10 mouse cellular contexts compared by ENCODE assay signal in genomic region chr2:23092216-23092615, GRCm38 (mm10). TPM values are rescaled to one million over a fixed set of nuclear protein-coding genes. Genes with fewer than 3 reads are reported as not detected.
A peak's percentile ranks its signal among the peaks of the same experiment; 100 is the strongest.
DNase-seq lines count a peak whose midpoint lies in the region; ATAC-seq and TF ChIP-seq lines count a peak whose summit lies in the region.
"Had no signal": no experiment of that assay in that cellular context is flagged by ENCODE, and none has a peak within 500 bp of the region (broad histone marks: within the 10 kb centered on the region; RNA-seq: fewer than 3 reads in every experiment).

No protein-coding gene starts in this region.

- H3K27me3 ChIP-seq in heart, adult 2 months (ENCODE audit: control insufficient read depth, insufficient read depth, low read length): no peaks in the 10 kb centered on the region
- no peaks in the 10 kb centered on the region for H3K27me3 ChIP-seq in heart, embryonic 11.5 days (ENCODE audit: control insufficient read depth, insufficient read depth, low read length)
- H3K27me3 ChIP-seq in splenic B cell, adult 2 months (ENCODE audit: control insufficient read depth, insufficient read depth, low read length, poor library complexity, severe bottlenecking): no peaks in the 10 kb centered on the region
- H3K27me3 ChIP-seq: embryonic facial prominence, embryonic 12.5 days; limb, embryonic 13.5 days had no signal

- intact Hi-C loops in heart, adult 2 months (cut with DNase I): loop anchor here (2.0 kb wide), 1 partner anchor 51 kb away; the partner anchor contains the start of gene Abi1
- intact Hi-C loops in left cerebral cortex, postnatal 36 days (cut with DNase I): no loop called here

- H3K4me1 ChIP-seq in heart, adult 2 months (ENCODE audit: control insufficient read depth, insufficient read depth, low read length): no peaks in the 10 kb centered on the region; the same call in 1 of the 2 replicates
- no peaks in the 10 kb centered on the region for H3K4me1 ChIP-seq in heart, embryonic 11.5 days (ENCODE audit: control insufficient read depth, insufficient read depth, low read length)
- no peaks in the 10 kb centered on the region; the same call in 1 of the 2 replicates for H3K4me1 ChIP-seq in lung, adult 2 months (ENCODE audit: control insufficient read depth, insufficient read depth, low read length)
- H3K4me1 ChIP-seq: embryonic facial prominence, embryonic 12.5 days; limb, embryonic 13.5 days had no signal

- TF ChIP-seq EP300 in heart, adult 2 months (IDR thresholded peaks at IDR 0.05; ENCODE audit: insufficient read depth, low read depth, low read length): no peak

- 50% methylated on average over 5 of the region's 5 CpGs for WGBS in heart, adult 2 months
- WGBS in heart, embryonic 11.5 days (ENCODE audit: insufficient replicate concordance): 44% methylated on average over 5 of the region's 5 CpGs
- WGBS in lung, adult 2 months: 51% methylated on average over 5 of the region's 5 CpGs

- no peaks in the 10 kb centered on the region for H3K9me3 ChIP-seq in heart, embryonic 11.5 days (replicated peaks; ENCODE audit: control insufficient read depth, low read length)
- H3K9me3 ChIP-seq: embryonic facial prominence, embryonic 12.5 days; limb, embryonic 13.5 days had no signal

- H3K4me3 ChIP-seq in heart, adult 2 months: no peak overlapping the region
- H3K4me3 ChIP-seq in heart, embryonic 11.5 days (ENCODE audit: low read depth, low read length): no peak overlapping the region
- H3K4me3 ChIP-seq in lung, adult 2 months (replicated peaks; ENCODE audit: extremely low read depth, low read depth, low read length): no peak overlapping the region
- H3K4me3 ChIP-seq: embryonic facial prominence, embryonic 12.5 days; limb, embryonic 13.5 days had no signal

- no peak overlapping the region for H3K4me2 ChIP-seq in heart, embryonic 11.5 days
- H3K4me2 ChIP-seq: embryonic facial prominence, embryonic 12.5 days; limb, embryonic 13.5 days had no signal

- H3K36me3 ChIP-seq in heart, adult 2 months (ENCODE audit: control insufficient read depth, insufficient read depth, low read length): 0 out of 2 replicates have a peak, but pooled peaks cover 3% of the 10 kb centered on the region
- peaks cover 15% of the 10 kb centered on the region; the same call in 1 of the 2 replicates for H3K36me3 ChIP-seq in heart, embryonic 11.5 days (ENCODE audit: control insufficient read depth, insufficient read depth, low read length)
- peaks cover 11% of the 10 kb centered on the region for H3K36me3 ChIP-seq in splenic B cell, adult 2 months (ENCODE audit: control insufficient read depth, insufficient read depth, low read length, poor library complexity, severe bottlenecking)

- H3K27ac ChIP-seq in heart, adult 2 months: no peak overlapping the region
- H3K27ac ChIP-seq in heart, embryonic 11.5 days (ENCODE audit: low read depth, low read length): no peak overlapping the region
- H3K27ac ChIP-seq: embryonic facial prominence, embryonic 12.5 days; limb, embryonic 13.5 days had no signal

- TF ChIP-seq CTCF in heart, adult 2 months (IDR thresholded peaks at IDR 0.05): peak; percentile 75
- peak; percentile 68 for TF ChIP-seq CTCF in lung, adult 2 months (IDR thresholded peaks at IDR 0.05; ENCODE audit: insufficient read depth, low read length)

- no peaks in the 10 kb centered on the region for H3K79me2 ChIP-seq in heart, adult 2 months (replicated peaks; ENCODE audit: control insufficient read depth, insufficient read depth, low read length)

- no peak overlapping the region for H3K9ac ChIP-seq in heart, adult 2 months (ENCODE audit: low read depth, low read length)
- no peak overlapping the region for H3K9ac ChIP-seq in heart, embryonic 11.5 days (ENCODE audit: low read depth, low read length)
- H3K9ac ChIP-seq: embryonic facial prominence, embryonic 12.5 days; limb, embryonic 13.5 days had no signal

- no peak for DNase-seq in heart, adult 2 months
- peak; percentile 14 for DNase-seq in urinary bladder, postnatal 25 days (ENCODE audit: low spot score)
- DNase-seq in urinary bladder, postnatal 14 days (ENCODE audit: low spot score): no peak
- DNase-seq in embryo, embryonic 11.5 days (ENCODE audit: low read depth, low spot score): peak; percentile 30
- DNase-seq in lung, adult 2 months: no peak
- DNase-seq in splenic B cell, adult 2 months (ENCODE audit: low read depth, low spot score): peak; percentile 80
- no peak for DNase-seq in left cerebral cortex, postnatal 36 days (ENCODE audit: low spot score in 2 of 2)

- no peak for TF ChIP-seq POLR2A in heart, adult 2 months (IDR thresholded peaks at IDR 0.05; ENCODE audit: insufficient read depth, low read depth, low read length)
- no peak for TF ChIP-seq POLR2A in lung, adult 2 months (IDR thresholded peaks at IDR 0.05; ENCODE audit: borderline replicate concordance, extremely low read depth, low read depth, low read length)

- no peak for ATAC-seq in heart, embryonic 11.5 days (replicated peaks; ENCODE audit: insufficient number of reproducible peaks, low FRiP score, low TSS enrichment)

RNA-seq across cellular contexts. Expression of gene Acbd5, which starts 24.2 kb away (rescaled TPM):
- 10 to 100 TPM; 26.5 to 28.0 TPM for total RNA-seq in heart, adult 2 months (2021)
- 4.1 and 7.0 TPM in 2 replicates for polyA plus RNA-seq in heart, adult 2 months (2012; rRNA removed)
- 22.7 and 28.2 TPM in 2 replicates for polyA plus RNA-seq in heart, embryonic 11.5 days (2014; fragmentation: Nextera tagmentation; extraction: Ambion mirVana)
- polyA plus RNA-seq in lung, adult 2 months (2012; rRNA removed): 16.4 and 17.1 TPM in 2 replicates
- 10 to 100 TPM; 72.6 to 78.9 TPM for total RNA-seq in left cerebral cortex, postnatal 36 days (2021)

RNA-seq across cellular contexts. Expression of gene Abi1, which starts 52.2 kb away (rescaled TPM):
- total RNA-seq in heart, adult 2 months (2021): 10 to 100 TPM; 20.9 to 23.5 TPM
- 32.6 and 40.9 TPM in 2 replicates for polyA plus RNA-seq in heart, adult 2 months (2012; rRNA removed)
- 34.6 and 35.3 TPM in 2 replicates for polyA plus RNA-seq in heart, embryonic 11.5 days (2014; fragmentation: Nextera tagmentation; extraction: Ambion mirVana)
- polyA plus RNA-seq in lung, adult 2 months (2012; rRNA removed): 118 and 137 TPM in 2 replicates
- total RNA-seq in left cerebral cortex, postnatal 36 days (2021): 100 to 1,000 TPM; 143 to 145 TPM

Comparison
In these comparisons a context has a peak if more than half of its experiments do, and no peak if none do; other contexts are left out.
1. DNase-seq: peak in urinary bladder, postnatal 25 days (single experiment), embryo, embryonic 11.5 days (single experiment) and splenic B cell, adult 2 months (single experiment); none in heart, adult 2 months (0 of 2), urinary bladder, postnatal 14 days (single experiment), lung, adult 2 months (single experiment) and left cerebral cortex, postnatal 36 days (0 of 2).